Mouse (Mus musculus) forebrain, embryonic 12.5 days (tissue): ENCODE results near the gene Eml1. TPM values are rescaled to one million over a fixed set of nuclear protein-coding genes. Genes with fewer than 3 reads are reported as not detected.

Source experiments
- ATAC-seq: fragments of 200-750 bp; cut with Nextera tagmentation; 2 replicates; pipeline ENCODE4 v1.8.0; 2017; ENCODE audit warnings: moderate TSS enrichment; ENCODE audit not compliant: low FRiP score
- H3K27ac ChIP-seq: fragments of 300-500 bp; sonication (generic); 2 replicates; pipeline ENCODE4 v1.5.1; 2016; ENCODE audit warnings: mild to moderate bottlenecking
- H3K27me3 ChIP-seq: fragments of 300-500 bp; sonication (generic); 2 replicates; pipeline ENCODE4 v1.6.1; 2016; ENCODE audit warnings: mild to moderate bottlenecking
- H3K36me3 ChIP-seq: fragments of 300-500 bp; sonication (generic); replicated peaks from 2 replicates; pipeline ENCODE4 v1.6.1; 2016; ENCODE audit warnings: mild to moderate bottlenecking
- H3K4me1 ChIP-seq: fragments of 300-500 bp; sonication (generic); 2 replicates; pipeline ENCODE4 v1.6.1; 2016
- H3K4me2 ChIP-seq: fragments of 300-500 bp; sonication (generic); 2 replicates; pipeline ENCODE4 v1.6.1; 2016; ENCODE audit warnings: mild to moderate bottlenecking, moderate library complexity
- H3K4me3 ChIP-seq: fragments of 300-500 bp; sonication (generic); replicated peaks from 2 replicates; pipeline ENCODE4 v1.5.1; 2016; ENCODE audit warnings: mild to moderate bottlenecking
- H3K9ac ChIP-seq: fragments of 300-500 bp; sonication (generic); 2 replicates; pipeline ENCODE4 v1.6.1; 2016; ENCODE audit warnings: mild to moderate bottlenecking
- H3K9me3 ChIP-seq: fragments of 300-500 bp; sonication (generic); 2 replicates; pipeline ENCODE4 v1.6.1; 2016
- WGBS: fragments of 180-500 bp; shearing (Covaris S2); methylation state at CpG from one replicate; pipeline ENCODE4 v1.1.7; 2016; 5-methylcytosine and 5-hydroxymethylcytosine counted together
- polyA plus RNA-seq: library from polyadenylated mRNA; unstranded; fragments of >200 nt; fragmentation: Nextera tagmentation; extraction: Ambion mirVana; gene quantifications from 2 replicates; pipeline ENCODE4 v1.2.1, GENCODE M21; 2016

The Eml1 gene
- polyA plus RNA-seq, 1 experiment from 2014 or later = 83.0 TPM

DNA sequence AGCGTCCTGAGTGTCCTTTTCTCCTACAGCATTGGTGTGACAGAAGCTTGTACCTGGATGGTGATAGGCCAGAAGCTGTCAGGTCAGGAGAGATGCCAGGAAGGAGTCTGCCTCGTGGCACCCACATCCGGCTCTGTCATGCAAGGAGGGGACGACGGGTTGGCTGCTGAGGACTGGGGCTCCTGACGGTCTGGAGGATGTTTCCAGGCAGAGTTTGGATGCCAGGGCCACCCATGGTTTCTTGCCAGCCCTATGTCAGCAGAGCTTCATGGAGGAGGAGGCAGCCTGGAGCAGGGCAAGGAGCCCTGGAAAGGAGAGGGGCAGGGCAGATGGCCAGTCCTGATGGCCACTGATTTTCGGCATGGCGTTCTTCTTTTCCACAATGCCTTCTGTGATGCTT lies 28.4 kb downstream of the Eml1 start:
- H3K27ac ChIP-seq = no peak overlapping the region
- H3K27me3 ChIP-seq = no peaks in the 10 kb centered on the region; the same call in 1 of the 2 replicates
- H3K9ac ChIP-seq = no peak overlapping the region
- H3K4me3 ChIP-seq = no peak overlapping the region
- no peak overlapping the region for H3K4me2 ChIP-seq
- H3K4me1 ChIP-seq = peaks cover 38% of the 10 kb centered on the region
- WGBS = 95% methylated on average over 8 of the region's 8 CpGs
- ATAC-seq = no peak
- no peaks in the 10 kb centered on the region for H3K36me3 ChIP-seq
- no peaks in the 10 kb centered on the region for H3K9me3 ChIP-seq

- Histone ChIP-seq H3K9me3 (no peaks in the 10 kb centered on the region), H3K4me3 (no peak overlapping the region), H3K4me1 (peaks cover 24% of the 10 kb centered on the region), H3K27ac (no peak overlapping the region), H3K27me3 (no peaks in the 10 kb centered on the region; the same call in 1 of the 2 replicates), H3K36me3 (no peaks in the 10 kb centered on the region), H3K4me2 (no peak overlapping the region), H3K9ac (no peak overlapping the region)
- no peak for ATAC-seq
- 78% methylated on average over 8 of the region's 8 CpGs for WGBS
Measured at GRCm38 (mm10) chr12:108400951-108401350, 30.2 kb downstream of the Eml1 start.

DNA sequence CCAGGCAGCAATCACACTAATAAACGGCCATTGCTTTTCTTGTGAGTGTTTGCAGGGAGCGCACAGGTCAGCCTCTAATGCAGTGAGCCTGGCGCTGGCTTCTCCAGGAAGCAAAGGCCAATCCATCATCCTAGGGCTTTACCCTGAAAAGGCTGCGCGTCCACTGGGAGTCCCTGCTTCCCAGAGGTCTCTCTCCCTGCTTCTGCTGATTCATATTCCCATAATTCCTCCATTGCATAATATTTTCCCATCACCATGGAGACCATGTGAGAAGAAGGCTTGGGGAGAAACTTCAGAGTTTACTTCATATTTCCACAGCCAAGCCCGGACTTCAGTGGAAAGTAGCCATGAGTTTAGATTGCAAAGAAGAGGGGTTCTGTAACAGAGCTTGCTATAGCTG lies 33.2 kb downstream of the Eml1 start:
- Histone ChIP-seq H3K9ac (no peak overlapping the region), H3K4me1 (peaks cover 16% of the 10 kb centered on the region), H3K27me3 (no peaks in the 10 kb centered on the region; the same call in 1 of the 2 replicates), H3K4me2 (no peak overlapping the region), H3K4me3 (no peak overlapping the region), H3K36me3 (no peaks in the 10 kb centered on the region), H3K9me3 (no peaks in the 10 kb centered on the region), H3K27ac (no peak overlapping the region)
- 86% methylated on average over 6 of the region's 6 CpGs for WGBS
- no peak for ATAC-seq

- Histone ChIP-seq H3K4me1 (peaks cover 29% of the 10 kb centered on the region), H3K9ac (no peak overlapping the region), H3K27me3 (no peaks in the 10 kb centered on the region), H3K27ac (no peak overlapping the region), H3K4me2 (no peak overlapping the region), H3K36me3 (no peaks in the 10 kb centered on the region), H3K4me3 (no peak overlapping the region), H3K9me3 (no peaks in the 10 kb centered on the region)
- 54% methylated on average over 5 of the region's 5 CpGs for WGBS
- ATAC-seq = no peak
Measured at GRCm38 (mm10) chr12:108409100-108409499, 38.3 kb downstream of the Eml1 start.

DNA sequence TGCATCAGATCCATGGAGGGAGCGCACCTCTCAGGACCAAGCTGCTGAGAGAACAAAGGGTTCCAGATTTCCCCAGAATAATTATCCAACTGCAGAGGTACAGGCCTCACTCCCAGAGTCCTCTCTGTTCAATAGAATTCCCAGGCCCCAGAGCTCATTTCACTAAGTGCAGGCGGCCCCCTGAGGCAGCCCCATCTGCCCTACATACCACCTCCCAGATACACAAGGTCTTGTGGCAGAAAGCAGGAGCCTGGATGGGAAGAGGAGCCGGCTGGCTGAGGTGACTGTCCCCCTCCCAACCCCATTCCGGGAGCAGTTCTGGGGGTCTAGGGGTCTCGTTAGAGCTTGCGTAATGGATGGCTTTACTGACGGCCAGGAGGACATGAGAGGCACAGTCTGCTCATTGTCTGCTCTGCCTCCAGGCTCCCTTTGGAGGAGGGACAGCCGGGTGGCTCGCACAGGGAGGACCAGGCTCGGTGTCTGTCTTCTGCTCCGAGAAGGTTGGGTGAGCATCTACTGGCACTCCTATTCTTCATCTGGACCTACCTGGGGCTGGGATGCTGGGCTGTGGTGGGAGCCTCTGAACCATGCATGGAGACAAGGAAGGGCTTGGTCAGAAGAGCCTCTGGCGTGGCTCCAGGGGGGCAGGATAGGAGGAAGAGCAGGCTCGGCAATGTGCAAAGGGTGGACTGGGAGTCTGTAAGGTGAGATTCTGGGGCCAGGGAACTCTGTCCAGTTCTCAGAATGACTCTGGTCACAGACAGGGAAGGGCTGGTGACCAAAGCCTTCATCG lies 39.9 kb downstream of the Eml1 start:
- Histone ChIP-seq H3K4me1 (peaks cover 29% of the 10 kb centered on the region), H3K4me2 (no peak overlapping the region), H3K9me3 (no peaks in the 10 kb centered on the region), H3K4me3 (no peak overlapping the region), H3K9ac (no peak overlapping the region), H3K36me3 (no peaks in the 10 kb centered on the region), H3K27me3 (no peaks in the 10 kb centered on the region), H3K27ac (peak overlapping the region; percentile 68)
- WGBS = 58% methylated on average over 14 of the region's 14 CpGs
- no peak for ATAC-seq

DNA sequence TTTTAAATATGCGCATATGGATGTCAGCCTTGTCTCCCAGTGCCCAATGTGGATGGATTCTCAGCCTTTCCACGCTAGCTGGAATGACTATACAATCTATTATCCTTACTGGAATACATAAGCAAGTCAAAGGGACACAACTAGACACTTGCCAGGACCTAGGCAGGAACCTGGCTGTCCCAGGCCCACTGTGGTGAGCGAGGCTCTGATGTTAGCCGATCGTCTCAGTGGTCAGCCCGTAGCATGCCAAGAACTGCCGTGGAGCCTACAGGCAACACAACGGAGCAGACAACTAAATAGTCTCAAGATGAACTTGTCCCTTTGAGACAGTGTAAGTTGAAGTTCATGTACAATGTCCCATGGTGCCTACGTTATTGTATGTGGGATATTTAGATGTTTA lies 44.2 kb downstream of the Eml1 start:
- Histone ChIP-seq H3K27ac (no peak overlapping the region), H3K4me1 (peaks cover 14% of the 10 kb centered on the region), H3K27me3 (no peaks in the 10 kb centered on the region), H3K9ac (no peak overlapping the region), H3K4me2 (no peak overlapping the region), H3K36me3 (no peaks in the 10 kb centered on the region), H3K9me3 (no peaks in the 10 kb centered on the region), H3K4me3 (no peak overlapping the region)
- 93% methylated on average over 9 of the region's 9 CpGs for WGBS
- ATAC-seq = no peak

- Histone ChIP-seq H3K9me3 (no peaks in the 10 kb centered on the region), H3K27me3 (peaks cover 10% of the 10 kb centered on the region; the same call in 1 of the 2 replicates), H3K4me2 (no peak overlapping the region), H3K4me1 (peaks cover 16% of the 10 kb centered on the region), H3K36me3 (no peaks in the 10 kb centered on the region), H3K27ac (no peak overlapping the region), H3K9ac (no peak overlapping the region), H3K4me3 (no peak overlapping the region)
- no peak for ATAC-seq
Measured at GRCm38 (mm10) chr12:108419570-108419969, 48.8 kb downstream of the Eml1 start.

DNA sequence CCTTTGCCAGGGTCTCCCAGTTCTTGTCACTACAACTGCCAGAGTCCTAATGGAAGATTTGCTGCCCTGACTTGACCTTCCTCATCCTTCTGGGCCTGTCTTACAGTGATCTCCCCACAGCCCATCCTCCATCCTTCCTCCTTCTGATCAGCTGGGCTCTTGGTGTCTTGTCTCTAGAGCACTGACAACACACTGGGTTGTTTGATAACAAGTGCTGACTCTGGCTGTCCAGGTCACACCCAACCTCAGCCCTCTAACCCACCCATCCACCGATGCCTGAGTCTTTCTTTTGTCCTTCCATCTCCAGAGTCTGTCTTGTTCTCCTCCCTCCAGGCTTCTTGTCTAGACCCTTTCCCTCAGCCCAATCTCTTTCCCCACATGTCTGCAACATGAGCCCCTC lies 50.7 kb downstream of the Eml1 start:
- Histone ChIP-seq H3K27ac (no peak overlapping the region), H3K9ac (no peak overlapping the region), H3K27me3 (peaks cover 10% of the 10 kb centered on the region; the same call in 1 of the 2 replicates), H3K9me3 (no peaks in the 10 kb centered on the region), H3K4me1 (peaks cover 33% of the 10 kb centered on the region), H3K4me3 (no peak overlapping the region), H3K4me2 (no peak overlapping the region), H3K36me3 (no peaks in the 10 kb centered on the region)
- ATAC-seq = no peak
- WGBS = 93% methylated on average over 1 of the region's 1 CpGs

- H3K27ac ChIP-seq = peak overlapping the region; percentile 96
- ATAC-seq = peak; percentile 74
- 3% methylated on average over 10 of the region's 14 CpGs for WGBS
Measured at GRCm38 (mm10) chr12:108422495-108422857, 51.7 kb downstream of the Eml1 start.

DNA sequence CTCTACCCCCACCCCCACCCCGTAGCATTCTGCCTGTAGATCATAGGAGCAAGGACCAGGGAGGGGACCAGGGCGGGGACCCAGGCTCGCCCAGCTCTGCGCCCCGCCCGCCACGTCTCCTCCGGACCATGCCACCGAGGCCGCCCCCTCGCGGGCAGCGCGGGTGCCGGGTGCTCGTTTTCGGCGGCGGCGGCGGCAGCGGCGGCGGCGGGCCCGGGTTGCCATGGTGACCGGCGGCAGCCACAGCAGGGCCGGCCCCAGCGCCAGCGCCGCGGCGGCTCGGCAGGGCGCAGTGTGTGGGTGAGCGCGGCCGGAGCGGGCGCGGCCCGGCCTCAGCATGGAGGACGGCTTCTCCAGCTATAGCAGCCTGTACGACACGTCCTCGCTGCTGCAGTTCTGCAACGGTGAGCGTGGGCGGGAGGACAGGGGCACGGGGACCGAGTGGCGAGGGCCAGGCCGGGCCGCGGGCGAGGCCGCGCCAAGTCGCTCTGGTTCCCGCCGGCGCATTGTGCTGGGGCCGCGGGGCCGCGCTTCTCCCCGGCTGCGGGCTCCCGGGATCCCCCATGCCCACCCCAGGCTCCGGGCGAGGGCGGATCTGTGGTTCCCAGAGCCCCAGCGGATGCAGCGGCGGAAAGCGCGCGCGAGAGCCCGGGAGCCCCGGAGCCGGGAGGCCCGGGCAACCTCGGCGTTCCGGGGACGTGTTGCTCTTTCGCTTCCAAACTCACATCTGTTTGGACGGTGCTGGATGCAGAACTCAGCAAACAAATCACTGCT lies 52.3 kb downstream of the Eml1 start:
- no peaks in the 10 kb centered on the region for H3K36me3 ChIP-seq
- ATAC-seq = peak; percentile 95
- peak overlapping the region; percentile 96 for H3K27ac ChIP-seq
- peaks cover 33% of the 10 kb centered on the region for H3K4me1 ChIP-seq
- peak overlapping the region; percentile 89 for H3K9ac ChIP-seq
- H3K4me2 ChIP-seq = peak overlapping the region; percentile 70
- peaks cover 10% of the 10 kb centered on the region; the same call in 1 of the 2 replicates for H3K27me3 ChIP-seq
- WGBS = under 1% methylated on average over 82 of the region's 90 CpGs
- H3K9me3 ChIP-seq = no peaks in the 10 kb centered on the region
- H3K4me3 ChIP-seq = peak overlapping the region; percentile 87

More at GRCm38 (mm10) chr12:108422495-108422857, 51.7 kb downstream of the Eml1 start:
- Histone ChIP-seq H3K4me1 (peaks cover 33% of the 10 kb centered on the region), H3K4me3 (peak overlapping the region; percentile 87), H3K9me3 (no peaks in the 10 kb centered on the region), H3K36me3 (no peaks in the 10 kb centered on the region), H3K4me2 (peak overlapping the region; percentile 70), H3K9ac (peak overlapping the region; percentile 89), H3K27me3 (peaks cover 10% of the 10 kb centered on the region; the same call in 1 of the 2 replicates)

DNA sequence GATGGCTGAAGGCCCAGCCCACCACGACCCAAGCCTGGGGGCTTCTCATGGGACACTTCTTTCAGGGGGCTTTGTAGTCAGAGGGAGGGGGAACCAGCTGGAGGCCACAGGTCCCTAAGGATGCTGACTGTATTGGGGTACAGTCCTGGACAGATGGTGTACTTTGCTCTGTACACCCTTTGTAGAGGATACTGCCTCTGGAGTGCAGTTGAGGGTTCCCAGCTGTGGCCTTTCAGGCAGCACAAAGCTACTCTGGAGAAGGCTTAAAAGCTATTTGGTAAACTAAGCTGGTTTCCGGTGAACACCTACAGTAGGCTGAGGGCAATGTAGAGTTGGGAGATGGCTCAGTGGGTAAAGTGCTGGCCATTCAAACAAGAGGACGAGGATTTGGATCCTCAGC lies 60.2 kb downstream of the Eml1 start:
- Histone ChIP-seq H3K4me2 (no peak overlapping the region), H3K27ac (peak overlapping the region; percentile 27; the same call in 1 of the 2 replicates), H3K36me3 (0 out of 2 replicates have a peak, but pooled peaks cover 2% of the 10 kb centered on the region), H3K27me3 (no peaks in the 10 kb centered on the region; the same call in 1 of the 2 replicates), H3K9me3 (no peaks in the 10 kb centered on the region), H3K4me1 (peaks cover 44% of the 10 kb centered on the region), H3K9ac (no peak overlapping the region), H3K4me3 (no peak overlapping the region)
- no peak for ATAC-seq
- WGBS = 66% methylated on average over 3 of the region's 3 CpGs

DNA sequence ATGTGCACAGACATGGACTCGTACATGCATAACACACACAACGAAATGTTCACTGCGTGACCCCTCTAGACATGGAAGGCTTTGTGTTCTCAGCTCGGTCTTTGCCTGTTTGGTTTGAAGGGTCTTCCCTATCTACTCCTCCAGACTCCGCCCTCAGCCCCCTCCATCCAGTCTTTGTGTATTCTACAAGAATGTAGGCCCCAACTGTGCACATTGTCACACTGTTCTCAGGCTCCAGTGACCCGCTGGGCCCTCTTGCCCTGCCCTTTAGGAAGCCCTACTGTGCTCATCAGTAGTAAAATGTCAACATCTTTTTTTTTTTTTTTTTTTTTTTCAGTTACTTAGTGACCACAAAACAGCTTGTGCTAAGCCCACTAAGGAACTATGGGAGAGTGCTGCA lies 61.0 kb downstream of the Eml1 start:
- H3K27ac ChIP-seq = 0 out of 2 replicates have a peak overlapping the region, but pooled peaks have one; percentile 27
- no peak overlapping the region for H3K4me2 ChIP-seq
- no peak overlapping the region for H3K4me3 ChIP-seq
- H3K36me3 ChIP-seq = 0 out of 2 replicates have a peak, but pooled peaks cover 2% of the 10 kb centered on the region
- no peak overlapping the region for H3K9ac ChIP-seq
- whole genome bisulfite sequencing = 39% methylated on average over 6 of the region's 6 CpGs
- ATAC-seq = no peak
- no peaks in the 10 kb centered on the region; the same call in 1 of the 2 replicates for H3K27me3 ChIP-seq
- H3K4me1 ChIP-seq = peaks cover 47% of the 10 kb centered on the region
- H3K9me3 ChIP-seq = no peaks in the 10 kb centered on the region
